Mouse (Mus musculus): ENCODE measurements around the gene Cpn1.

DNA sequence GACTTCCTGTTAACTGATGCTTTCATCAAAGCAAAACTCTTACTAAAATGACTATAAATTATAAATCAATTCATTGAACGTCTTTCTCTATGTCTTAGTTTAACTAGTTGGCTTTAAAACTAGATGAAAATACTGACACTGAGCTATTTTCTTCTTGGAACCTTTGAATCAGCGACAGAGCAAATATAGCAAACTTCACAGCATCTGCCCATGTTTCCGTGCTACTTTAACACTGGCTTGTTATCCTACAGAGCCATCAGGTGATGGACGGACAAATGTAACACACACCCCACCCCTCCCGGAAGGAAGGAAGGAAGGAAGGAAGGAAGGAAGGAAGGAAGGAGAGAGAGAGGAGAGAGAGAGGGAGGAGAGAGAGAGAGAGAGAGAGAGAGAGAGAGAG is 58.4 kb downstream of the Cpn1 start:
- TF ChIP-seq CTCF (IDR thresholded peaks at IDR 0.05; ENCODE audit: low read depth) = no peak
- no peak for TF ChIP-seq EP300 (optimal IDR thresholded peaks at IDR 0.05)
